Mouse (Mus musculus) limb, embryonic 12.5 days (tissue): ENCODE results near the gene Itgb4. TPM values are rescaled to one million over a fixed set of nuclear protein-coding genes. Genes with fewer than 3 reads are reported as not detected.

Source experiments
- ATAC-seq: fragments of 200-750 bp; cut with Nextera tagmentation; 2 replicates; pipeline ENCODE4 v1.8.0; 2017; ENCODE audit warnings: low read depth, moderate TSS enrichment; ENCODE audit not compliant: insufficient number of reproducible peaks, insufficient read depth, low FRiP score, low TSS enrichment
- H3K27ac ChIP-seq: fragments of 300-500 bp; sonication (generic); 2 replicates; pipeline ENCODE4 v1.5.1; 2016; ENCODE audit warnings: mild to moderate bottlenecking, moderate library complexity
- H3K27me3 ChIP-seq: fragments of 300-500 bp; sonication (generic); 2 replicates; pipeline ENCODE4 v1.6.1; 2016; ENCODE audit warnings: mild to moderate bottlenecking, moderate library complexity
- H3K36me3 ChIP-seq: fragments of 300-500 bp; sonication (generic); 2 replicates; pipeline ENCODE4 v1.6.1; 2016; ENCODE audit warnings: mild to moderate bottlenecking, moderate library complexity
- H3K4me1 ChIP-seq: fragments of 300-500 bp; sonication (generic); replicated peaks from 2 replicates; pipeline ENCODE4 v1.6.1; 2016
- H3K4me2 ChIP-seq: fragments of 300-500 bp; sonication (generic); 2 replicates; pipeline ENCODE4 v1.6.1; 2016; ENCODE audit warnings: mild to moderate bottlenecking, moderate library complexity
- H3K4me3 ChIP-seq: fragments of 300-500 bp; sonication (generic); replicated peaks from 2 replicates; pipeline ENCODE4 v1.5.1; 2016; ENCODE audit warnings: mild to moderate bottlenecking
- H3K9ac ChIP-seq: fragments of 300-500 bp; sonication (generic); replicated peaks from 2 replicates; pipeline ENCODE4 v1.6.1; 2016; ENCODE audit warnings: mild to moderate bottlenecking, moderate library complexity
- H3K9me3 ChIP-seq: fragments of 300-500 bp; sonication (generic); 2 replicates; pipeline ENCODE4 v1.6.1; 2016; ENCODE audit warnings: mild to moderate bottlenecking, moderate library complexity
- WGBS: fragments of 180-500 bp; shearing (Covaris S2); methylation state at CpG from one replicate; pipeline ENCODE4 v1.1.7; 2016; 5-methylcytosine and 5-hydroxymethylcytosine counted together
- polyA plus RNA-seq: library from polyadenylated mRNA; unstranded; fragments of >200 nt; fragmentation: Nextera tagmentation; extraction: Ambion mirVana; gene quantifications from 2 replicates; pipeline ENCODE4 v1.2.1, GENCODE M21; 2016

Gene Itgb4
- polyA plus RNA-seq, 1 experiment from 2014 or later: 3.1 TPM

GRCm38 (mm10) chr11:116049610-116050009 lies 75.1 kb downstream of the Itgb4 start:
- Histone ChIP-seq H3K36me3 (peaks cover 100% of the 10 kb centered on the region), H3K27me3 (no peaks in the 10 kb centered on the region), H3K27ac (no peak overlapping the region), H3K9me3 (peaks cover 10% of the 10 kb centered on the region; the same call in 1 of the 2 replicates), H3K4me1 (no peaks in the 10 kb centered on the region), H3K4me3 (no peak overlapping the region), H3K9ac (no peak overlapping the region), H3K4me2 (no peak overlapping the region)
- 83% methylated on average over 2 of the region's 2 CpGs for WGBS
- no peak for ATAC-seq

- Histone ChIP-seq H3K4me2 (no peak overlapping the region), H3K4me3 (no peak overlapping the region), H3K9ac (no peak overlapping the region), H3K36me3 (peaks cover 100% of the 10 kb centered on the region), H3K27me3 (no peaks in the 10 kb centered on the region), H3K27ac (no peak overlapping the region), H3K9me3 (peaks cover 10% of the 10 kb centered on the region; the same call in 1 of the 2 replicates), H3K4me1 (no peaks in the 10 kb centered on the region)
- 86% methylated on average over 4 of the region's 4 CpGs for WGBS
- ATAC-seq: no peak
These were observed 75.7 kb downstream of the Itgb4 start for GRCm38 (mm10) chr11:116050196-116050595.

- no peak overlapping the region for H3K9ac ChIP-seq
- H3K4me2 ChIP-seq: no peak overlapping the region
- H3K36me3 ChIP-seq: peaks cover 100% of the 10 kb centered on the region
- H3K27ac ChIP-seq: no peak overlapping the region
- ATAC-seq: no peak
- no peaks in the 10 kb centered on the region for H3K27me3 ChIP-seq
- H3K4me1 ChIP-seq: no peaks in the 10 kb centered on the region
- H3K9me3 ChIP-seq: peaks cover 8% of the 10 kb centered on the region; the same call in 1 of the 2 replicates
- WGBS: 92% methylated on average over 9 of the region's 9 CpGs
- no peak overlapping the region for H3K4me3 ChIP-seq
These were observed 79.2 kb downstream of the Itgb4 start for GRCm38 (mm10) chr11:116053510-116054229.

- WGBS: 94% methylated on average over 11 of the region's 11 CpGs
- H3K9ac ChIP-seq: no peak overlapping the region
- no peaks in the 10 kb centered on the region for H3K27me3 ChIP-seq
- no peak for ATAC-seq
- H3K4me1 ChIP-seq: no peaks in the 10 kb centered on the region
- H3K4me3 ChIP-seq: no peak overlapping the region
- H3K9me3 ChIP-seq: no peaks in the 10 kb centered on the region
- H3K27ac ChIP-seq: no peak overlapping the region
- H3K4me2 ChIP-seq: no peak overlapping the region
- H3K36me3 ChIP-seq: peaks cover 100% of the 10 kb centered on the region
These were observed 81.4 kb downstream of the Itgb4 start for GRCm38 (mm10) chr11:116055873-116056272.

GRCm38 (mm10) chr11:116057237-116057881 lies 82.8 kb downstream of the Itgb4 start:
- Histone ChIP-seq H3K4me3 (no peak overlapping the region), H3K4me1 (no peaks in the 10 kb centered on the region), H3K27me3 (no peaks in the 10 kb centered on the region), H3K36me3 (peaks cover 100% of the 10 kb centered on the region), H3K9ac (no peak overlapping the region), H3K9me3 (no peaks in the 10 kb centered on the region), H3K27ac (no peak overlapping the region), H3K4me2 (no peak overlapping the region)
- no peak for ATAC-seq
- 90% methylated on average over 4 of the region's 4 CpGs for WGBS

Other genes with a start within 250 kb of the Itgb4 start
- 26.5 and 31.9 TPM in 2 replicates for gene Tmem94, start 209.3 kb upstream of the Itgb4 start, polyA plus RNA-seq
- gene Caskin2, start 161.1 kb upstream of the Itgb4 start, polyA plus RNA-seq: 14.9 and 16.2 TPM in 2 replicates
- gene Tsen54, start 160.0 kb upstream of the Itgb4 start, polyA plus RNA-seq: 33.2 and 36.1 TPM in 2 replicates
- gene Llgl2, start 150.7 kb upstream of the Itgb4 start, polyA plus RNA-seq: 5.2 and 6.3 TPM in 2 replicates
- gene Myo15b, start 116.3 kb upstream of the Itgb4 start, polyA plus RNA-seq: 0.20 TPM in 1 of 2 replicates, not detected in the other
- 3.1 and 4.2 TPM in 2 replicates for gene Smim5, start 74.7 kb upstream of the Itgb4 start, polyA plus RNA-seq
- 1.4 and 2.1 TPM in 2 replicates for gene Smim6, start 62.7 kb upstream of the Itgb4 start, polyA plus RNA-seq
- 52.5 and 56.9 TPM in 2 replicates for gene Sap30bp, start 41.4 kb upstream of the Itgb4 start, polyA plus RNA-seq
- gene Recql5, start 41.2 kb upstream of the Itgb4 start, polyA plus RNA-seq: 24.7 and 30.6 TPM in 2 replicates
- 181 and 182 TPM in 2 replicates for gene Galk1, start 38.0 kb downstream of the Itgb4 start, polyA plus RNA-seq
- gene H3f3b, start 53.3 kb downstream of the Itgb4 start, polyA plus RNA-seq: 2,405 and 2,474 TPM in 2 replicates
- gene Unk, start 55.6 kb downstream of the Itgb4 start, polyA plus RNA-seq: 50.0 and 51.8 TPM in 2 replicates
- 1.4 and 1.7 TPM in 2 replicates for gene Unc13d, start 103.3 kb downstream of the Itgb4 start, polyA plus RNA-seq
- gene Wbp2, start 112.3 kb downstream of the Itgb4 start, polyA plus RNA-seq: 33.2 and 36.6 TPM in 2 replicates
- gene Trim47, start 152.5 kb downstream of the Itgb4 start, polyA plus RNA-seq: 6.0 and 7.9 TPM in 2 replicates
- gene Trim65, start 156.4 kb downstream of the Itgb4 start, polyA plus RNA-seq: 2.1 and 3.0 TPM in 2 replicates
- gene Mrpl38, start 164.2 kb downstream of the Itgb4 start, polyA plus RNA-seq: 86.9 and 90.8 TPM in 2 replicates
- gene Fbf1, start 193.5 kb downstream of the Itgb4 start, polyA plus RNA-seq: 54.0 and 60.3 TPM in 2 replicates
- 64.7 and 71.3 TPM in 2 replicates for gene Ten1, start 224.1 kb downstream of the Itgb4 start, polyA plus RNA-seq
- gene Acox1, start 224.3 kb downstream of the Itgb4 start, polyA plus RNA-seq: 18.1 and 21.2 TPM in 2 replicates